9 mouse cellular contexts compared by ENCODE assay signal in genomic region chr13:20231837-20232728, GRCm38 (mm10).
DNase-seq lines count a peak whose midpoint lies in the region; ATAC-seq lines count a peak whose summit lies in the region.
"Had no signal": no experiment of that assay in that cellular context is flagged by ENCODE, and none has a peak within 500 bp of the region (broad histone marks: within the 10 kb centered on the region; RNA-seq: fewer than 3 reads in every experiment).

No protein-coding gene starts in this region.

- no peak for ATAC-seq in kidney, embryonic 14.5 days (ENCODE audit: low FRiP score, low TSS enrichment)
- ATAC-seq in intestine, embryonic 16.5 days: peak; percentile 93
- ATAC-seq in lung, embryonic 16.5 days (ENCODE audit: low read depth): peak; percentile 78
- ATAC-seq in erythroid progenitor cell, adult 5-6 weeks (replicated peaks; ENCODE audit: low FRiP score, poor library complexity, severe bottlenecking): no peak

- no peaks in the 10 kb centered on the region for H3K9me3 ChIP-seq in kidney, embryonic 14.5 days (ENCODE audit: control insufficient read depth, low read length)
- no peaks in the 10 kb centered on the region for H3K9me3 ChIP-seq in intestine, embryonic 16.5 days (ENCODE audit: control insufficient read depth, low read length)
- no peaks in the 10 kb centered on the region for H3K9me3 ChIP-seq in lung, embryonic 16.5 days (ENCODE audit: control insufficient read depth, low read length)

- no peak overlapping the region for H3K4me3 ChIP-seq in kidney, embryonic 14.5 days (ENCODE audit: low read length)
- H3K4me3 ChIP-seq in intestine, embryonic 16.5 days (ENCODE audit: low read length): no peak overlapping the region
- H3K4me3 ChIP-seq in lung, embryonic 16.5 days (ENCODE audit: low read length): no peak overlapping the region
- H3K4me3 ChIP-seq: megakaryocyte, embryonic 14.5 days had no signal

- no peak overlapping the region for H3K9ac ChIP-seq in kidney, embryonic 14.5 days (ENCODE audit: low read depth, low read length)
- H3K9ac ChIP-seq in intestine, embryonic 16.5 days (ENCODE audit: low read depth, low read length): no peak overlapping the region
- no peak overlapping the region for H3K9ac ChIP-seq in lung, embryonic 16.5 days (ENCODE audit: low read length)

- H3K36me3 ChIP-seq in kidney, embryonic 14.5 days (ENCODE audit: control insufficient read depth, insufficient read depth, low read length): no peaks in the 10 kb centered on the region
- H3K36me3 ChIP-seq in intestine, embryonic 16.5 days (ENCODE audit: control insufficient read depth, insufficient read depth, low read length): no peaks in the 10 kb centered on the region
- no peaks in the 10 kb centered on the region for H3K36me3 ChIP-seq in lung, embryonic 16.5 days (ENCODE audit: control insufficient read depth, insufficient read depth, low read length)

- no peaks in the 10 kb centered on the region for H3K27me3 ChIP-seq in kidney, embryonic 14.5 days (ENCODE audit: control insufficient read depth, insufficient read depth, low read length)
- no peaks in the 10 kb centered on the region for H3K27me3 ChIP-seq in intestine, embryonic 16.5 days (replicated peaks; ENCODE audit: control insufficient read depth, insufficient read depth, low read length)
- H3K27me3 ChIP-seq in lung, embryonic 16.5 days (ENCODE audit: control insufficient read depth, insufficient read depth, low read depth, low read length): no peaks in the 10 kb centered on the region
- H3K27me3 ChIP-seq: megakaryocyte, embryonic 14.5 days had no signal

- no peak overlapping the region for H3K4me2 ChIP-seq in kidney, embryonic 14.5 days (replicated peaks; ENCODE audit: low read depth, low read length)
- H3K4me2 ChIP-seq in intestine, embryonic 16.5 days (ENCODE audit: low read depth, low read length): no peak overlapping the region
- H3K4me2 ChIP-seq in lung, embryonic 16.5 days (ENCODE audit: low read depth, low read length): no peak overlapping the region

- peak; percentile 79 for DNase-seq in kidney, adult 11 months
- peak; percentile 79 for DNase-seq in adrenal gland, postnatal 14 days
- DNase-seq in heart, adult 18-20 months: peak; percentile 80 to 90
- DNase-seq in right cerebral cortex, postnatal 25 days: peak; percentile 20

- H3K27ac ChIP-seq in kidney, embryonic 14.5 days (ENCODE audit: low read depth, low read length): no peak overlapping the region
- H3K27ac ChIP-seq in intestine, embryonic 16.5 days (ENCODE audit: low read length): peak overlapping the region; percentile 4
- H3K27ac ChIP-seq in lung, embryonic 16.5 days (ENCODE audit: low read length): peak overlapping the region; percentile 51

- no peaks in the 10 kb centered on the region; the same call in 1 of the 2 replicates for H3K4me1 ChIP-seq in kidney, embryonic 14.5 days (ENCODE audit: control insufficient read depth, insufficient read depth, low read length)
- H3K4me1 ChIP-seq in intestine, embryonic 16.5 days (ENCODE audit: control insufficient read depth, insufficient read depth, low read length): 0 out of 2 replicates have a peak, but pooled peaks cover 2% of the 10 kb centered on the region
- H3K4me1 ChIP-seq in lung, embryonic 16.5 days (replicated peaks; ENCODE audit: control insufficient read depth, insufficient read depth, low read length): peaks cover 13% of the 10 kb centered on the region

- WGBS in kidney, embryonic 14.5 days: 74% methylated on average over 11 of the region's 11 CpGs
- 45% methylated on average over 11 of the region's 11 CpGs for WGBS in intestine, embryonic 16.5 days
- WGBS in lung, embryonic 16.5 days: 24% methylated on average over 11 of the region's 11 CpGs

Comparison
In these comparisons a context has a peak if more than half of its experiments do, and no peak if none do; other contexts are left out.
1. DNase-seq: peak in every context shown above with its lines; median percentile 85 in heart, adult 18-20 months; 79 in kidney, adult 11 months; 79 in adrenal gland, postnatal 14 days; 20 in right cerebral cortex, postnatal 25 days.
2. ATAC-seq: peak in intestine, embryonic 16.5 days (single experiment) and lung, embryonic 16.5 days (single experiment); none in kidney, embryonic 14.5 days (single experiment) and erythroid progenitor cell, adult 5-6 weeks (single experiment).